Mouse (Mus musculus) gonadal fat pad, adult 2 months (tissue): ENCODE measurements around the gene Cdca4. TPM values are rescaled to one million over a fixed set of nuclear protein-coding genes. Genes with fewer than 3 reads are reported as not detected.

Source experiments
- DNase-seq: peaks from one replicate; pipeline ENCODE4 v3.0.0-alpha.2; 2012; ENCODE audit warnings: low read depth
- polyA plus RNA-seq: library from polyadenylated mRNA; depleted of rRNA; stranded (reverse); fragments of >200 nt; gene quantifications from 2 replicates; pipeline ENCODE4 v1.2.3, GENCODE M21; 2012; rRNA removed

The Cdca4 gene
- polyA plus RNA-seq, result 16.2 and 17.9 TPM in 2 replicates

DNA sequence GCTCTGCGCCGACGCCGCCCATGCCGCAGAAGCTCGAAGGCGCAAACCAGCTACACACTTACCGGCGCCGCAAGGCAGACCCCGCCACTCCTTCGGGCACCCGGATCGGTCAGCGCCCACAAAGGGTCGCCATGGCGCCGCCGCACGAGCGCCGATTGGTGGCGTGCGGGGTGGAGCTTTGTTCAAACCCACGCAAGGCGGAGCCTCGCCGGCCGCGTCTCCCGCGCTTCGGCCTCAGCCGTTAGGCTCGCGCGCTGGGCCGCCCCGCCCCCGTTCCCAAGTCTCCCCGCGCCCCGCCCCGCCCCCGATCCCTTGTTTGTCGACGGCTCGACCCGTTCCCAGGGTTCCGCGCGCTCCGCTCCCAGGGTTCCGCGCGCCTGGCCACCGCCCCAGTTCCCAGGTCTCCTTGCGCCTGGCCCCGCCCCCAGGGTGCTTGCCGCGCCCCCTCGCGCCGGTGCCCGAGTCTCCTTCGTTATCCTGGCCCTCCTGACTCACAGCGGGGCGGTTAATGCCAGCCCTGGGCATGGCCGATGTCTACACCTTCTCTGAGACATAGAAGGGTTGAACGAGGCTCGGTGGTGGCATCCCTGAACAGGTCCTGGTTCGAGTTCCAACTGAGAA is at the start of gene Cdca4:
TSS of gene Cdca4 (minus strand) at position 180 of the 621 bp plus-strand sequence.
- no peak for DNase-seq

DNA sequence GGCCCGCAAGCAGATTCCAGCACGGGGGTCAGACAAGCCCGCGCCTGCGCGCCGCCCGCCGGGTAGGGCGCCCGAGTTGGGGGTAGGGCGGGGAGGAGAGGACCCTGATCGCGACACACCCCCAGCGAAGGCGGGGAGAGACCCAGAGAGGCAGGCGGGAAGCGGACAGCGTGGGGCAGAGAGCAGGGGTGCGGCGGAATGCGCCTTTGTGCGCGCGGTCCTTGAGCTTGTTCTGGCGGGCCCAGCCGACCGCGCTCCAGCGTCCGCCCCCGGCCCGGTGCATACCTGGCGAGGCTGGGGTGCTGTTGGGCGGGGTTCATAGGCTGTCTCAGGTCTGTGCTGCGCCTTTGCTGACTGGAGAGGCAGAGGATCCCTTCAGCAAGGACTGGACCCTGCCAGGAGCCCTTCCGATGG is 48.4 kb upstream of the Cdca4 start:
- DNase-seq, result no peak

DNA sequence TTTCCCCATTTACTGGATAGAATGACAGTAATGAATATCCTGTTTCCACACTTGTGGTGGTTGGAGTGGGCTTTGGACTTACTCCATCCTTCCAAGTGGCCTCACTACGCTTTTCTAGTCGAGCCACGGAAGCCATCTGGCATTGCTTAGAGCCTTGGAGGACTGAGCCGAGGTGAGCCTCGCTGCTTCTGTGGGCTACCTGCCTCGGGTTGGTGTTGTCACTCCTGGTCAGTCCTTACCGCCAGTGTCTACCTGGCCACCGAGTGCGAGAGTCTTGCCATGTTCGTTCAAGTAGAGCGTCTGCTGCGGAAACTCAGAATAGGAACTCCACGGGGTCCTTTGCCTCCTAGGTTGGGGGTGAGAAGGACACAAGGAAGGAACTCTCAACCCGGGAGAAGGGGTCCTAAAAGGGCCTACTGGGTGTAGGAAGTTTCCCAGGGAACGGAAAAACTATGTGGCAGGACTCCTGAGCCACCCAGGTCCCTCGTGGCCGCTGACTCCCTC is 47.9 kb upstream of the Cdca4 start:
- no peak for DNase-seq

DNA sequence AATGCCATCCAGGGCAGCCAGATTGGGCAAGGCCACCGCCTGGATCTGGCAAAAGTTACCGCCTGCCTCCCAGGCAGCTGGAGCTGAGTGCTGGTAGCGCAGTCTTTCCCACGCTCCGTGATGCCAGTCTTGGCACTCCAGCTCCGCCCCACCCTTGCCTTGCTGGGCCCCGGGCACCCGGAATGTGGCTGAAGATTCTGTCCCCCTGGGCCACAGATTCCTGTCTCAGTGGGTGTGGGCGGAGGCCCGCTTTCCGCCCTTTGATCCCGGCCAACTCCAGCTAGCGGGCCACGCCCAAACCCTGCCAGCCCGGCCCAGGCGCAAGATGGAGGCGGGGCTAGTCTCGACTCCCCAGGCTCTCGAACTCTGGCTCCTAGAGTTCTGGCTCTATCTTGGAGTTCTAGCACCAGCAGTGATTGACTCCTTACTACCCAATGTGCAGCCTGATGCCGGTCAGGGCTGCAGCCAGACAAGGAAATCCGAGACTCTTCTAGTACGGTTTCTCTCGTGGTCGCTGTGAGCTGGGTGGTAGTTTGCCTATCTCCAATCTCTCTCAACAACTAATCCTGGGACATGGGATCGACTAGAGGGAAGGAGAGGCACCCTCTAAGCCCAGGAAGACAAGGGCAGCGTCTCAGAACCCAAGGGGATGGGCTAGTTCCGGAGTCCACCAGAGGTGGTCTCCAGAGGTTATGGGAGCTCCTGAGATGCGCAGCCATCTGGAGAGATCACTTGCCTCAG is 47.3 kb upstream of the Cdca4 start:
- DNase-seq, result no peak

DNA sequence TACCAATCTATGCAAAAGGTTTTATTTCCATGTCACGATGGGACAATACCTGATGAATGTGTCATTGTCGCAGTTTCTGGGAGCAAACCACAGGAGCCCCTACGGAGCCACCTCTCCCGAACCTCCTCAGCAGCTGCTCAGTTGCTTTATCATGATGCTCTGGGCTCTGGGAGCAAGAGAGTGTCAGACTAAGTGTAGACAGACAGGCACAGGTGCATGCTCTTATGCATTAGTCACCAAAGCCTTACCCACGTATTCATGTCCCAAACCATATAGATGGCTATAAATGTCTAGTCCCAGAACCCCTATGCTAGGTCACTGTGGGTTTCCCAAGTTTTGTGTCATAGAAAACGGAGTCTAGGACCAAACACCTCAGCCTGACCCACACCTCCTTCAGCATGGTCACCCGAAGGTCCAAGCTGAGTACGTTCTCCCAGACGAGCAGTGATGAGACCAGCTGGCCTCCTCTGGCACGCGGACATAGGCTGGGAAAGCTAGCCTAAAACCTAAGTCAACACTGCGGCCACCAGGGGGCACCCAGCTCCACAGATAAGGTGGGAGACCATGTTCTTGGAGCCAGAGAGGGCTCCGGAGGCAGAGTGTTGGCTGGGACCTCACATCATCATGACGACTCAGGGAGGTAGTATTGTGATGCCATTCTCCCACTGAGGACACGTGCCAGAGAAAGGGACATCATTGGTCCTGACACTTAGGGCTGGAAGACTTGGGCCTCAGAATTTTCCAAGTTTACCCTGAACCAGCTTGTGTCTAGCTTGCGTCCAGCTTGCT is 46.2 kb upstream of the Cdca4 start:
- no peak for DNase-seq

DNA sequence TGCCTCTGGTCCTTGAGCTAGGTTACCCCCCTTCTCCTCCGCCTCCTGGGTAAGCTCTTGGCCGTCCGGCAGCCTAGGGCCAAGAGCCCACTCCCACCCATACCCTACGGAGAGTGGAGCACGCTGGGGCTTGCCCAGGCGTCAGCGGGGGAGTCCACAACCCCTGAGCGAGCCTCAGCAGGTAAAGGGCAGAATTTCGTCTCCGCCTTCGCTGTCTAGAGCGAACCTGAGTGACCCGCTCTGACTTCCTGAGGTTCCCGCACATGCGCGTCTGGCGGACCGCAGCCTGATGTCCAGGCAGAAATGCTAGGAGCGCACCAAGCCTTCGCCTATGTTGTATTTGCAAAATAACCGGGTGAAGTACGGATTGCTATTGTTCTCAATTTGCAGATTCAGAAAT is 45.0 kb upstream of the Cdca4 start:
- DNase-seq, result no peak

DNA sequence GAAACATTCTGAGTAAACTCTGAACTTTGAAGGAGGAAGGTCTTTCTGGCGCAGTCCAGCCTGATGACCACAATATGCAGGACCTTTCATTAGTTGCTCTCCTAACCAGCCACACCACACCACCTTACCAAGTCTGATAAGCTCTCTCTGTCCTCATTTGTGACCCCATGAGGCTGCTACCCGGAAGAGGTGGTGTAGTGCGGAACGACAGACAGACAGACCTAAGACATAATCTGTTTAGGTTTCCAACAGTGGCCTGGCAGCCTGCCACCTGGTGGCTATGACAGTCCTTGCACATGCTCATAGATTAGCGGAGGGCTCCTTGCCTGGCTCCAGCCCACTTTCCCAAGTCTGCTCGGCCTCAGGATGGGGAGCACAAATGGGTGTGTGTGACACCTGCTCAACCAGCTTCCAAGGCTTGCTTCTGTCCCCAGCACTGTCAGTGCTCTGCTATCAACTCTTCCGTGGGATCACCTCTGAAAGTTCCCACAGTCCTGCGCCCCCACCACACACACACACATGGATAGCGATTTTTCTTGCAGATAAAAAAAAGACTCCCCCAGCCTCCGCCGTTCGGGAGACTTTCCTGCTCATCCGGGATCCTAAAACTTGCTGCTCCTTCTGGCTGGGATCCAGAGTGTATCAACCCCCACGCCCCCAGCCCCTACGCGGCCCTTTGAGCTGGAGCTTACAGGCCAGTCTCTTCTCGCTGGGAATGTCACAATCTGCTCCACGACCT is 44.4 kb upstream of the Cdca4 start:
- no peak for DNase-seq

DNA sequence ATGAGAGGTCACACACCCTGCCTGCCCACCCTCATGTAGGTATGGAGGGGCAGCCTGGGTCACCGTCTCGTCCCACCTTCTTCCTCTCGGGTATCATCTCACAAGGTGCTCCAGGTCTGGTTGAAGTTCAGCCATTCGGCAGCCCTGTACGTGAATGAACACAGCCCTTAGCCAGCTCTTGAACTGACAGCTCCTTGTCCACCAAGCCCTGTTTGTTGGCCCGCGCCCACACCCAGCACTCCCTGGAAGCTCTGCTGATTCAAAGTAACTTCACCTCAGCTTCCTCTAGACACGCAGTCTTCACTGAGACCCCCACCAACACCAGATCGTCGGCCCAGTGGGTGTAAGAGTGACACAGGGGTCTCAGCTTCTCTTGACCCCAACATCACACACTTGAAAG is 43.8 kb upstream of the Cdca4 start:
- DNase-seq, result no peak

DNA sequence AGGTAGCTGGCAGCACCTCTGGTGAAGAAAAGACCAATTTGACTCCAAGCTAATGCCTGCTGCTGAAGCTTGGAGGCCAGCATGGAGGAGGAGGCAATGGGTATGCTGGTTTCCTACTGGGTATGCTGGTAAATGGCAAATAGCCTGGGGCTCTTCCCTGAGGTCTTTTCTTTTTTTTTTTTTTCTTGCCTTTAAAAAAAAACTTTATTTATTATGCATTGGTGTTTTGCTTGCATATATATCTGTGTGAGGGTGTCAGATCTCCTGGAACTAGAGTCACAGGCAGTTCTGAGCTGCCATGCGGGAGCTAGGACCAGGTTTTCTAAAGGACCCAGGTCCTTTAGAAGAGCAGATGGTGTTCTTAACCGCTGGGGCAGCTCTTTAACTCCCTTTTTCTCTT is 42.0 kb upstream of the Cdca4 start:
- DNase-seq, result no peak

DNA sequence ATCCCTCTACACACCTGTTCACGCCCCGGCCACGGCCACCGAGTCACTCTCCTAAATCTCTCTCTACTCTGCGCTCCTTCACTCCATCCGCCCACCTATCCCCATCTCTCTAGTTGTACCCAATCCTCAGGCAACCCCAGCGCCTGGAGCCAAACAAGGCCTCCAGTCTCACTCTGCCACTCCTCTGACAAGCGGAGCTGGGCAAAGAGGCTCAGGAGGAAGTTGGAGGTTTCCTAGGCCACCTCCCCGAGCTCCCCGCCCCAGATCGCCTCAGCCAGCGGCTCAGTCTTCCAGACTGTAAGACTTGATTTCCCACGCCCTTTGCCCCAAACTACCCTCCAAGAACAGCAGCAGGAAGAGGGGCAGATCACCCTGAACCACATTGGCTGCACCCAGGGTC is 41.6 kb upstream of the Cdca4 start:
- no peak for DNase-seq

DNA sequence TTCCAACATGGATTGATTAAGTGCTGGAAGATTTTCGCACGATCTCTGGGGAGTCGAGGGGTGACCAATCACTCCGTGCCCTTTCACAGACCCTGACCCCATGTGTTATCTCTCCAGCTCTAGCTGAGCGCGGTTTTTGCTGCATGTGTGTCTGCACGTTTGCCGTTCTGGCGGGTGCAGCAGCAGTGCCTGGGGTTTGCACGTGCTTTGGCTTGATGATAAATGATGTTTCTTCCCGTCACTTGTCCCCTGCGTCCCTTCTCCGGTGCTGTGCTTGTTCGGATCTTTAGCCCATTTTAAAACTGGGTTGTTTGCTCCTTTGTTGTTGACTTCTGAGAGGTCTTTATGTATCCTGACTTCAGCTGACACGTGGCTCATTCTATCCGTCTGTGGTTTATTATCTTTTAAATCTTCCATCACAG is 40.6 kb upstream of the Cdca4 start:
- no peak for DNase-seq

DNA sequence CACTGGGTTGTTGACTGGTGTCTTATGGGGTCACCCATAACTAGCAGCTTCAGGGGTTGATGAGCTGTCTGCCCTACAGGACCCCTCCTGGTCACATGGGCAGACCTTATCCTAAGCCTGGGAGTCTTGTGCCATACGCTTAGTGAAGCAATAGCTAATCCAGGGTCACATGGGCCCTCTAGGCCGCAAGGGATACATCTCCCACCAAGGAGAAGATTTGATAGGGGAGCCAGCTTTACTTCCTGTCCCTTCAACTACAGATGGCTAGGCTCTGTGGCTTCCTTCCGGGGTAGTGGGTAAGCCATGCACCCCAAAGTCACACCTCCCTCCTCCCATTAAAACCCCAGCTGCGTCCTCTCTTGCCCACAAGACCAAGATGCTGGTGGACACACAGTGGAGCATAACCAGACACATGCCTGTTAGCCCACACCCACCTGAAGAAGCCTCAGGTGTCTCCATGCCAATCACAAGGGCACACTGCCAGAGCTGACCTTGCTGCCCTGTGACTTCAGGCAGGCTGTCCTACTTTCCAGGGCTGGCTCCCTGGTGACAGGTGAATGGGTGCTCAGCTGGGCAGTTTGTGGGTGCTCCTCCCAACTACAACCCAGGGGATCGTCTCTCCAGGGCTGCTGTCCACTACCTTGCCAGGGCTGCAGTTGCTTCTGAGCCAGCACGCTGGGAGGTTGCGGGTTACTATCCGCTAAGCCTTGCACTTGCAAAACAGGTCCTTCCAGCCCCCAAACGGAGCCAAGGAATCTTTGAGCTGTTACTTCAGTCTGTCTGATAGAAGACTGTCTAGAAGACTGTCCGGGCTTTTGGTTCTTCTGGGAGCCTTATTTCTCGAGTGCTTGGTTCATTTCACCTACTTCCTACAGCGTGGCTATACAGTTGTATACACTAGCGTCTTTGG is 39.2 kb upstream of the Cdca4 start, which contains the start of gene Gpr132:
TSS of gene Gpr132 (minus strand) at position 51 of the 910 bp plus-strand sequence.
- peak; percentile 83 for DNase-seq

DNA sequence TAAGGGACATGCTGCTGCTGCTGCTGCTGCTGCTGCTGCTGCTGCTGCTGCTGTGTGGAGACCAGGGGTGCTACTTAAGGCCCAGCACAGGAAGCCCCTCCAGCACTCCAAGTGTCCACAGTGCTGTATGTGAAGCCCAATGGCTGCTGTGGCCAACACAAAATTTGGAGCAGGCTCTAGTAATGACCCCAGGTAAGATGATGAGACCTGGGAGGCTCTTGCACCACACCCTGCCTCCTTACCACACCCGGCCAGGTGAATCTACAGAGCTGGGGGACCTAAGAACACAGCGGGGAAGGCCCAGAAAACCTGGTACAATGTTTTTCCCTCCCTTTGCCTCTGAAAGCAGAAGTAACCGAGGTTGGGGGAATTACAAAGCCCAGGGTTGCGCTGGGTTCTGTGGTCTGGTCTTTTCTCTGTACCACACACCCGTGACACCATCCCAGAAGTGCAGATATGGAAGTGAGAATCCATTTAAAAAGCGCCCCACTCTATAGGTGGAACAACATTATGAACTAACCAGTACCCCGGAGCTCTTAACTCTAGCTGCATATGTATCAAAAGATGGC is 38.0 kb upstream of the Cdca4 start:
- DNase-seq, result no peak

DNA sequence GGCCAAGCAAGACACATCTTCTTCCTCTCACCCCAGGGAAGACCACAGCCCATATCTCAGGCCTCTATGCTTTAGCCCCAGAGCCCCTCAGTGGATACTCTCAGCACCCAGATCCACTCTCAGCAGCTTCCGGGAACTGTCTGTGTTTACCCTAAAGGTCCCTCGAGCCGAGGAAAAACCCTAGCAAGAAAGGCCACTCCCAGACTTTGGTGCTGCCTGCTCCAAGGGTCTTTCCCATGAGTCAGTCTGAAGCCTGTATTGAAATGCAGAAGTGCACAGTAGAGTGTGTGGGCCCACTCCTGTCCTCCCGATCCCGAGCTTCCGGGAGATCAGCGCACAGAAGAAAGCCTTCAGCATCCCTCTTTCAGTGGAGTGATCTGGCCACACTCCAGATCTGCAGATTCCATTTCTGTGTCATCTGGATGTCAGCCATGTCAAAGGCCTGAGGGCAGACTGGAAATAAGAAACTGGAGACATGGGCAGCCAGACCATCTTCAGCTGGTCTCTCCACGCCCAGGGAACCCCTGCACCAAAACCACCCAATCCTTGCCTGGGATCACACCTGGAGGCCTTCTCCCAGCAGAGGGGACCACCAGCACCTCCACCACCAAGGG is 37.4 kb upstream of the Cdca4 start:
- DNase-seq, result no peak

DNA sequence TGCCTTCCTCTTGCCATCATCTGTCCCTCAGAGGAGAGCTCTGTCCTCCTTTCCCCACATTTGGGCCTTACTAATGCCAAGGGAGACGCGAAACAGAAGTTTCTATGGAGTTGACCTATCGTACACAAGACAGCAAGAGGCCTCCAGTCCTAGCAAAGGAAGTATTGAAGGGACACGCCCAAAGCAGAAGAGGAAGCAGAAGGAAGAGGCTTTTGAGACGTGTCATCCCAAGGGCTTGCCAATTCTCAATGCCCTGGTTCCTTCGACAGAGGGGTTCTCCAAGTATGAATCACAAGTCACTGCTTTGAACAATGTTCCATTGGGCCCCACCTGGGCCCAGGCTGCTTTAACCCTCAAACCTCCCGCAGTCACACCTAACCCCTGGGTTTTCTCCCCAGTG is 35.6 kb upstream of the Cdca4 start:
- no peak for DNase-seq

DNA sequence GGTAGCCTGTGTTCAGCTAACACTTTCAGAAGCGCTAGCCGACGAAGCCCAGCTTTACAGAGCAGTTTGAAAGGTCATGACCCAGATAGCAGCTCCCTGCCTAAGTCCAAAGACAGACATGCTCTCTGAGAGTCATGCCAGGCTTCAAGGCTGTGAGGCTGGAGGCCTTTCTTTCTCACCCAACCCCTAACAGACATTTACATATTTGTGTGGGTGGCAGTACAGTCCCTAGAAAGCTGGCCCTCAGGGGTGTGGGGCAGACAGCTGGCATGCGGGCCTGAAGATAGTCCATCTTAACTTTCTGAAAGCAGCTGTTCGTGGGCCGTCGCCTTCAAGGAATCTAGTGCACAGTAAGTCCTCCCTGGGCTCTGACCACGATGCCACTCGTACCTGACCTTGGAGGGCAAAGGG is 32.7 kb upstream of the Cdca4 start:
- no peak for DNase-seq

DNA sequence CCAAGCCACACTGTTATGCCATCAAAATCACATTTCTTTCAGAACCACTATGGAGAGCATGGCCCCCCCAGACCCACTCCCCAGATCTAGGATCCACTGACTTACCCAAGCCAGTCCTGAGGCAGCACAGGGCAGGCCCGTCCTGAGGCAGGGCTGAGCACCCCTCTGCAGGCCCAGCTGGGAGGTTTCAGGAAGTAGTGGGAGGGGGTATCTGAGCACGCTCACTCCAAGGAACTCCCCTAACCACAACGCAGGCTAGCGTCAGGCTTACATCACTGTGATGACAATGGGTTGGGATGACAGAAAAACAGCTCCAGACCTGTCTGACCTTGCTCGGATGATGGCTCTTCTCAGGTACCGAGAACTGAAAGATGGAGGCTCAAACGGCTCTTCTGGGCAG is 31.5 kb upstream of the Cdca4 start:
- no peak for DNase-seq

DNA sequence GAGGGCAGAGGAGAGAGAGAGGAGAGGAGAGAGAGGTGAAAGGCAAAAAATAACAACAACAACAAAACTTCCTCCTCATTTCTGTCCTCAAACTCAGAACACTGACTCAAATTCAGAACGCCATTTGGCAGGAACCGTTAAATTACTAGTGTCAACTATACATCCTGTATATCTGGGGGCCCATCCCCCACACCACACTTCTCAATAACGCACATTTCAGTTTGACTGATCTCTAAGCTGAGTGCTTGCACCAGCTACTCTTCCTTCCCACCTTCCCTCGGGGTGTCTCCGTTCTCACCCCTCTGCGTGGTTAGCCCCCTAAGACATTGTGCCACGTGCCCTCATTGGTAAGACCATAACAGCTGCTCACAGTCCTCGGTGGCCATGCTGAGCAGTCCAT is 30.7 kb upstream of the Cdca4 start:
- no peak for DNase-seq

DNA sequence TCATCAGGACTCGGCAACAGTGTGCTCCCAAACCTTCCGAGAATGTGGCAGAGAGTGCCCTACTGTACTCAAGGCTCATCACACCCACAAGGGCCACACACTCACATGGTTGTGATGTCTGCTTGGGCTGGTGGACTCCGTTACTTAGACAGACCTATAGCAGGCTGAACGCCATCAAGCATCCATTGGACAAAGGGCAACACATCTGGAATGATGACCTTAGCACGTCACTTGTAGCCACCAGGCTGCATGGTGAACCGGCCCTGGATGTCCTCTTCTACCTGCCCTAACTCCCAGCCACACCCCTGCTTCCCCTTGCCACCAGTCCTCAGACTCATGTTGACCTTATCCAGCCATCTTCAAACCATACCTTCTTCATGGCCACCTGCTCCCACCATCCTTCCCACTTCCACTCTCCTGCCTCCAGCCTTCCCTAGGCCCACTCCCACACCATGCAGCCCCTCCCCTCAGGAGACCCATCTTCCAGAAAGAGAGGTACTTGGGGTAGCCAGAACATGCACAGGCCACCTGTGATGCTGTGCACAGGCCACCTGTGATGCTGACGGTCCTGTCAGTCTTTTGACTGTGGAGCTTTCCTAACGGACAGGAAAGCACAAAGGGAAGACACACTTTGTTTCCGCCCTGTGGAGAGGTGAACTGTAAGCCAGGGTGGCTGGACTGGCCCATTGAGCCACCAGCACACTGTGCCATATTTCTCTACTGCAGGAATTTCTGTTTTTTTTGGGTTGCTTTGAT is 29.5 kb upstream of the Cdca4 start:
- no peak for DNase-seq
